Mouse (Mus musculus) midbrain, embryonic 15.5 days (tissue): Measurements from ENCODE around the gene Slc7a12. TPM values are rescaled to one million over a fixed set of nuclear protein-coding genes. Genes with fewer than 3 reads are reported as not detected.

Source experiments
- ATAC-seq: fragments of 200-750 bp; cut with Nextera tagmentation; replicated peaks from 2 replicates; pipeline ENCODE4 v1.8.0; 2017; ENCODE audit warnings: moderate TSS enrichment
- H3K27ac ChIP-seq: fragments of 300-500 bp; sonication (generic); 2 replicates; pipeline ENCODE4 v1.5.1; 2015; ENCODE audit warnings: mild to moderate bottlenecking, inconsistent platforms
- H3K27me3 ChIP-seq: fragments of 300-500 bp; sonication (generic); replicated peaks from 2 replicates; pipeline ENCODE4 v1.6.1; 2015; ENCODE audit warnings: inconsistent platforms
- H3K36me3 ChIP-seq: fragments of 300-500 bp; sonication (generic); replicated peaks from 2 replicates; pipeline ENCODE4 v1.6.1; 2015; ENCODE audit warnings: inconsistent platforms
- H3K4me1 ChIP-seq: fragments of 300-500 bp; sonication (generic); 2 replicates; pipeline ENCODE4 v1.6.1; 2015; ENCODE audit warnings: inconsistent platforms
- H3K4me2 ChIP-seq: fragments of 300-500 bp; sonication (generic); 2 replicates; pipeline ENCODE4 v1.6.1; 2015; ENCODE audit warnings: inconsistent platforms, mild to moderate bottlenecking, moderate library complexity
- H3K4me3 ChIP-seq: fragments of 300-500 bp; sonication (generic); 2 replicates; pipeline ENCODE4 v1.5.1; 2015; ENCODE audit warnings: mild to moderate bottlenecking, inconsistent platforms
- H3K9ac ChIP-seq: fragments of 300-500 bp; sonication (generic); 2 replicates; pipeline ENCODE4 v1.6.1; 2015; ENCODE audit warnings: mild to moderate bottlenecking, inconsistent platforms
- H3K9me3 ChIP-seq: fragments of 300-500 bp; sonication (generic); 2 replicates; pipeline ENCODE4 v1.6.1; 2016; ENCODE audit warnings: inconsistent platforms
- WGBS: fragments of 180-500 bp; shearing (Covaris S2); methylation state at CpG from one replicate; pipeline ENCODE4 v1.1.7; 2015; ENCODE audit warnings: mixed read lengths; 5-methylcytosine and 5-hydroxymethylcytosine counted together
- polyA plus RNA-seq: library from polyadenylated mRNA; unstranded; fragments of >200 nt; fragmentation: Nextera tagmentation; extraction: Ambion mirVana; gene quantifications from 2 replicates; pipeline ENCODE4 v1.2.1, GENCODE M21; 2015

Gene Slc7a12
- polyA plus RNA-seq = not detected in 2 replicates

- H3K36me3 ChIP-seq = no peaks in the 10 kb centered on the region
- H3K27ac ChIP-seq = no peak within 1 kb of the TSS
- H3K4me3 ChIP-seq = no peak within 1 kb of the TSS
- H3K27me3 ChIP-seq = no peaks in the 10 kb centered on the region
- no peaks in the 10 kb centered on the region for H3K4me1 ChIP-seq
- no peak within 1 kb of the TSS for H3K4me2 ChIP-seq
- ATAC-seq = no peak
- H3K9ac ChIP-seq = no peak within 1 kb of the TSS
- no peaks in the 10 kb centered on the region for H3K9me3 ChIP-seq
Observed at GRCm38 (mm10) chr3:14480397-14480796, at the start of gene Slc7a12. Gene Slc7a12 (plus strand): TSS chr3:14480697.

- H3K27me3 ChIP-seq = no peaks in the 10 kb centered on the region
- no peak overlapping the region for H3K4me2 ChIP-seq
- ATAC-seq = no peak
- no peak overlapping the region for H3K9ac ChIP-seq
- no peaks in the 10 kb centered on the region for H3K4me1 ChIP-seq
- H3K4me3 ChIP-seq = no peak overlapping the region
- H3K9me3 ChIP-seq = no peaks in the 10 kb centered on the region
- no peaks in the 10 kb centered on the region for H3K36me3 ChIP-seq
- WGBS = 80% methylated on average over 1 of the region's 1 CpGs
- no peak overlapping the region for H3K27ac ChIP-seq
Observed at GRCm38 (mm10) chr3:14432381-14432780, 48.1 kb upstream of the Slc7a12 start.

DNA sequence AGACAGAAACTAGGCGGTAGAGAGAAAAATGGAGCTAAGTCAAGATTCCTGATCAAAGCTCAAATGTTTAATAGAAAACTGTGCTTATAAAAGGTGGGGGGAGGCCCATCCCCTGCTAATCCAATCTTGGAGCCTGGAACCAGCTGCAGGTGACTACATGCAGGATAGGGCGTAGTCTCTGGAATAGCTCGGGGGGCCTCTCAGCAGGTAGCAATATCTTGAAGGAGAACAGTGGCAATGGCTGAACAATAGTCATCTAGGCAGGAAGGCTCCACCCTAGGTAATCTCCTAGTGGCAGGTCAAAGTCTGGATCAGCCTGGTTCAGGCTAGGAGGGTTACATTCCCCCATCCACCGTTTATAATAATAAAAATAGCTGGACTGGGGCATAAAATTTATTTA, 34.5 kb upstream of the Slc7a12 start:
- no peak overlapping the region for H3K27ac ChIP-seq
- H3K4me3 ChIP-seq = no peak overlapping the region
- no peaks in the 10 kb centered on the region for H3K27me3 ChIP-seq
- no peaks in the 10 kb centered on the region for H3K36me3 ChIP-seq
- no peak overlapping the region for H3K9ac ChIP-seq
- ATAC-seq = no peak
- H3K4me2 ChIP-seq = no peak overlapping the region
- no peaks in the 10 kb centered on the region for H3K4me1 ChIP-seq
- no peaks in the 10 kb centered on the region for H3K9me3 ChIP-seq
- WGBS = 91% methylated on average over 4 of the region's 4 CpGs

- H3K4me3 ChIP-seq = no peak overlapping the region
- H3K27me3 ChIP-seq = no peaks in the 10 kb centered on the region
- no peak overlapping the region for H3K4me2 ChIP-seq
- no peak overlapping the region for H3K9ac ChIP-seq
- WGBS = 92% methylated on average over 4 of the region's 4 CpGs
- no peaks in the 10 kb centered on the region for H3K9me3 ChIP-seq
- H3K4me1 ChIP-seq = no peaks in the 10 kb centered on the region
- ATAC-seq = no peak
- H3K27ac ChIP-seq = no peak overlapping the region
- no peaks in the 10 kb centered on the region for H3K36me3 ChIP-seq
Observed at GRCm38 (mm10) chr3:14446691-14447090, 33.8 kb upstream of the Slc7a12 start.

Other genes with a start within 250 kb of the Slc7a12 start
- gene 1810022K09Rik, start 130.6 kb downstream of the Slc7a12 start, polyA plus RNA-seq = 308 and 318 TPM in 2 replicates
- 1.6 and 1.8 TPM in 2 replicates for gene Car13, start 161.0 kb downstream of the Slc7a12 start, polyA plus RNA-seq